Mouse (Mus musculus) heart, postnatal 10 days (tissue): ENCODE results near the gene Grin2b. TPM values are rescaled to one million over a fixed set of nuclear protein-coding genes. Genes with fewer than 3 reads are reported as not detected.

Experiments used
- DNase-seq, 2 experiments: peaks; one replicate each; pipeline ENCODE4 v3.0.0; 2021
- intact Hi-C: fragments of 180-260 bp; cut with DNase I; formaldehyde crosslinking; loops from one replicate; pipeline ENCODE4 v1.15.1; 2025
- total RNA-seq, 2 experiments: library from RNA; stranded (reverse); gene quantifications; 2 replicates each; pipeline ENCODE4 v1.2.3; 2021

The Grin2b gene
- total RNA-seq, 2 experiments from 2014 or later = under 0.01 TPM; not detected in 1

DNA sequence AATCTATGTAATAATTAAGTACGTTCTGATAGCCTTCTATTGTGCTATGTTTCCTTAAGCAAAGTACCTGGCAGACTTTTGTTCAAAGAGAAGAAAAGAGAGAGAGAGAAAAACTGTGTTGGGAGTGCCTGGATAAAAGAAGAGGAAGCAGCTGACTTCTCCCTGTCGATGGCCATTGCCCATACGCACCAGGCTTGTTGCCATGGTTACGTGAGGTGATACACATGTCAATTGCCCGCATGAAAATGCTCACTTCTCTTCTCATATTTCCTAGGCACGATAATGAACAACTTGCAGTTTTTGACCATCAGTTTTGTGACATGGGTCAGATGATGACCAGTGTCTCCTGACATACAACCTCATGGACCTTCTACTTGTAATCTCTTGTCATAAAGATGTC is 262.2 kb downstream of the Grin2b start:
- DNase-seq = no peak

DNA sequence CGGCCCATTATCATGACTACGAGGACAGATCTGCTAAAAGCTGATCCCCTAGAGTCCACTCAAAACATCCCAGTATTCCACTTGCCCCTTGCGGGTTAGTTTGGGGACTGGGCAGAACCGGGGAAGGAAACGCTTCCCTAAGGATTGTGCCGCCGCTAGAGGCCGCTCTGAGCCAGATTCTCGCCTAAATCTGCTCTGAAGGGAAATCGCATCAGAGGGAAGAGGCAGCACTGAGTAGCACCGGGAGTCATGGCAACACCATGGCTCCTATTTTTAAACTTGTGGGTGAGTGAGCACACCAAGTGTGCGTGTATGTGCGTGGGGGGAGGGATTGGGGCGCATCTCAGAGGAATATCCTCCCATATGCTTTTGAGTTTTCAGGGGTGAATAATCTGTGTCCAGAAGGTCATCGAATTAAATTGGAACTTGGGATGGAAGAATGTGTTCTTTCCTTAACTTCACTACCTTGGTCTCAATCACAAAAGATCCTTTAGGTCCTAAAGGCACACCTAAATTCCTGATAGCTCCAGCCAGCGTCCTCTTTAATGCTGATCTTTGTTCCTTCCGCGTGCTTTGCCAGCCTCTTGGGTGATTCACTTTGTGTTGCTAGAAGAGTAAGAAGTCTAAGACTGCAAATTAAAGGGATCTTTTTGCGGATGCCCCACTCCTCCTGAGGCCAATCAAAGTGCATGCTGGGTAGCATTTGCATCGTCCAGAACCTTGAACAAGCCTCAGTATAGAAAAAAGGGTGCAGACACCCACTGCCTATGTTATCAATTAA is 265.6 kb downstream of the Grin2b start:
- intact Hi-C loops = loop anchor here (1.0 to 5.0 kb wide), 3 partner anchors 225 to 835 kb away; no protein-coding TSS in a partner anchor
- peak; percentile 72 to 87 for DNase-seq

More for the DNA sequence above, 262.2 kb downstream of the Grin2b start:
- intact Hi-C loops = no loop called here

DNA sequence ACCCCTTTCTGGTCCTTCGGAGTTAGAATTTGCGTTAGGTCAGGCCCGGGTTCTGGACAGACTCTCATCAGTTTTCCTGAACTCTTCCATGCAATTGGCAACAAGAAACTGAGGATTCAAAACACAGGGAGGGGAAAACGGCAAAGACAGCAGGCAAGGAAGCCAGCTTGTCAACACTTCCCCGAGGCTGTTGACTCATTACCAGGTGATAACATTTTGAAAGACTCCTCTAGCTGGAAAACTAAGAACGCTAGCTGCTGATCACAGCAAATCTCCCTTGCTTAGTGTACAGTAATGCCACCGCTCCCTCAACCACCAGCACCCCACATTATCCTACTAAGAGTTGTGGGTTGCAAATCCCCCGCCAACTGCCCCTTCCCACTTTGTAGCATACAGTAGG is 266.2 kb downstream of the Grin2b start:
- DNase-seq = no peak

DNA sequence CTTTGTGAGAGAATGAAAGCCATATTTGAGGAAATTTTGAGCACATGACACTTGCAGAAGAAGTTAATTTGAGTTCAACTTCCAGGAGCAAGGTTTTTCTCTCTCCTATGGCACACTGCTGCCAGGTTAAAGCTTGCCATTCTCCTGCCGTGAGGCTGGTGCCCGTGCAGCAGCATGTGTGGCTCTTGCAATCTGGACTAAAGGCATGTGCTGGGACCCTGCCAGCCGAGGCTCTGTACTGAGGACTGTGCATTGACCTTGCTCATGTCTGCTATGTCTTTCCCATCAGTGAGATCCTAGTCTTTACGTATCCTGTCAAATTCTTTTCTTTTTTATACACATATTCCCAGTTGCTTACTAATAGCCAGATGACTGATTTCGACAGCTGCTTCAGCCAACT is 268.9 kb downstream of the Grin2b start:
- intact Hi-C loops = no loop called here
- peak in 1 of 2 experiments; percentile 11 for DNase-seq

More for the DNA sequence above, 266.2 kb downstream of the Grin2b start:
- intact Hi-C loops = loop anchor here (1.0 to 5.0 kb wide), 3 partner anchors 225 to 835 kb away; no protein-coding TSS in a partner anchor

DNA sequence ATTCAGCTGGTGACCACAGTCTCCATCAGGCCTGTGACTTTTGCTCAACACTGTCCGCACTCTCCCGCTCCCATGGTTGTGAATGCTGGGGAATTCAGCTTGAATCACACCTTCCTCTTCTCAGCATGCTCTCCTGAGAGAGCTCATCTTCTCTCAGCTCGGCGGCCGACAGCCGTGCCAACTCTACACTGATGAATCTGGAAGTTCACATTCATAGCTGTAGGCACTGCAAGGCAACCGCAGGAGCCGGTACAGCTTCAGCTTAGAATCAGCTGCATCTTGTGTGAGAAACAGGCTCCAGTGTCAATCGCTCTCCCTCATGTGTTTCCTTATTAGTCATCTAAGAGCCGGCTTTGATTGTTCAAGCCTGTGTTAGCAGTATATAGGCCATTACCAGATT is 272.9 kb downstream of the Grin2b start:
- DNase-seq = no peak
- intact Hi-C loops = no loop called here

DNA sequence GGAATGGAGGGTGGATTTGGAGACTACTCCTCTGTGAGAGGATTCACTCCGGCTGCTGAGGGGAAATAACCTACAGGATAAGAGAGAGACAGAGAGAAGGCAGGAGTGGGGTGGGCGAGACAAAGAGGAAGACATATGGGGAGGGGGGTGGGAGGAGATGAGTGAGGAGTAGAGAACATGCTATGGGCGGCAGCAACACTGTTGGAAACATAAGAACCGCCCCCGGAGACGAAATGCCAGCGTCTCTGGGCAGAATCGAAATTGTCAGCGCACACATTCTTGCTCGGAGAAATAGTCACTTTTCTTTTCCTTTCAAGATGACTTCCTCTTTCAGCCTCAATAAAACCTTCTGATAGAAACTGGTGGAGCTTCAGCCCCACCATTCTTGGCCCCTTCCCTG is 274.1 kb downstream of the Grin2b start:
- DNase-seq = no peak
- intact Hi-C loops = no loop called here

DNA sequence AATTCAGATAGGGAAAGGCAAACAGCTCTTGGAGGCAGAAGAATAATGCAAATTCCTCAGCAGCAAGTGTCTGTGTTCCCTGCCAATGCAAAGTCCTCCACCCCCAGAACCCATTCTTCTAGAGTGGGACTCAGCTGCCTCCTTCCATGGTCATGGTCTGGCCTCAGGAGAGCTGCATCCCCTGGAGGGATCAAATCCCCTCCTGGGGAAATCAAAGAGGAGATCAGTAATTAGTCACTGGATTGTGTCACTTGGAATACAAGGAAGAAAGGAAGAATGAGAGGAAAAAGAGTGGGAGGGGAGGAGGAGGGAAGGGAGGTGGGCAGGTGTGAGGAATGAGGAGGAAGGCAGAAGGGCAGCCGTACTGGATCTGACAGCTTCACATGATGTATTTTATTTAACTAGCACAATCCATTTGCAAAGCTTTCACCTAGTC is 278.5 kb downstream of the Grin2b start:
- intact Hi-C loops = no loop called here
- no peak for DNase-seq

DNA sequence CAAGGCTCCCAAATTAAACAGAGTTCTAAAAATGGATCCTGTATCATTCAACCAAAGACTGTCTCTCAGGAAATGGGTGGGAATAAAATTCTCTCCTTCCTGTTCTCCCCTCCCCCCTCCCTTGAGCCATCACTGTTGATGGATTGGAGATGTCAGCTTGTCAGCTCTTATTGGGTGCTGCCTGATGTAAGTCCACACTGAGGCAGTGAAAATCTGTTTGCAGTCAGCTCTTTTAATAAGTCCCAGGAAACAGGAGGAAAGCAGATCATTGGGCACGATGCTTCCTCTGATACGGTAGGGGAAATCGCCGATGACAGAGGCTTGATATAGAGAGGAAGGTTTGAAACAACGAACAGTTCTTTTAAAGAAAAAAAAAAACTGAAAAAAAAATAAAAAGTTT is 290.7 kb downstream of the Grin2b start:
- intact Hi-C loops = no loop called here
- DNase-seq = no peak

DNA sequence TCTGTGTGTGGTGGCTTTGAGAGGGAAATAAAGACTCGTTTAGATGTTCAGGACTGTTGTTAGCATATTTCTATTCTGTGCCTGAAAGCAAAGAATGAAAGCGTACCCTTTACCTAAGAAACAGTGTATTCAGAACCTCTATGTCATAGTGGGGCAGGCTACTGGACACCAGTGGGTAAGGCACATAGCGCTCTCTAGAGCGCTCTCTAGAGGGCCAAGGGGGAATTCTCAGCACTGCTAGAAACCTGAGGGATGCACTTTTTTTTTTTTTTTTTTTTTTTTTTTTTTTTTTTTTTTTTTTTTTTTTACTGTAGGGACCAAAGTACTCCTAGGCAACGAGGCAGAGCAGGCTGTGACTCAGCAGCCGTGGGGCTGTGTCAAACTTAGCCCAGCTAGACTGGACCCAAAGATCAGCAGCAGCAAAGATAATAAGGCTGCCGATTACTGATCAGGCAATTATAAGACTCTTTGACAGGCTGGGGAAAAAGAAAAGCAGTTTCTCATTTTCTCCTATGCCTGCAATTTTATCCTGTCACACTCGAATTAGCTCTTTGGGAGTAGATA is 297.1 kb downstream of the Grin2b start:
- no peak for DNase-seq
- intact Hi-C loops = no loop called here

DNA sequence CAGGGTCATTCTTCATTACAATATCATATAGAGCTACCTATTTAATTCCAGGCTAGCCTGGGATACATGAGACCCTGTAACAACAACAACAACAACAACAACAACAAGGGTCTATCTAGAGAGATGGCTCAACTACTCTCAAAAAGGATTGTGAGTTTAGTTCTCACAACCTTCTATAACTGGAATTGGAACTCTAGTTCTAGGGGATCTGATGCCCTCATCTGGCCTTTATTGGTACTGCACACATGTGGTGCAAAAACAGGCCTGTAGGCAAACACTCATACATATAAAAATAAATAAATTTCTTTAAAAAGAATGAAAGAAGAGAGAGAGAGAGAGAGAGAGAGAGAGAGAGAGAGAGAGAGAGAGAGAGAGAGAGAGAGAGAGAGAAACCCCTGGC is 298.7 kb downstream of the Grin2b start:
- intact Hi-C loops = no loop called here
- DNase-seq = no peak

DNA sequence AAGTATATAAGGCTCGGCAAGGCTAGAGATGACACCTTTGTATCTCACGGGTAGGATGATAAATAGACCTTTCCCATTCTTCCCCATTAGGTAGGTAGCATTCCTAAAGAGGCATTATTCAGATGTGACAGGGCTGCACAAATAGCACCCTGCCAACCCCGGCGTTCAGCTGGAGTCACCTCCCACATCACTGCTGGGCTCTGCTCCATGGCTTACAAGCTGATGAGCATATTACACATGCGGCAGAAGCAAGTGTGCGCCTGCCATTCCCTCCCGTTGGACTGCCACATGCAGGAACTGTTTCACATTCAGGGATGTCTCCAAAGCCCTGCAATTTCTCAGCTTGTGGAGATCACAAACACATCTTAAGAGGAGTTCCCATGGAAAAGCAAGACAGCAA is 307.5 kb downstream of the Grin2b start:
- intact Hi-C loops = no loop called here

DNA sequence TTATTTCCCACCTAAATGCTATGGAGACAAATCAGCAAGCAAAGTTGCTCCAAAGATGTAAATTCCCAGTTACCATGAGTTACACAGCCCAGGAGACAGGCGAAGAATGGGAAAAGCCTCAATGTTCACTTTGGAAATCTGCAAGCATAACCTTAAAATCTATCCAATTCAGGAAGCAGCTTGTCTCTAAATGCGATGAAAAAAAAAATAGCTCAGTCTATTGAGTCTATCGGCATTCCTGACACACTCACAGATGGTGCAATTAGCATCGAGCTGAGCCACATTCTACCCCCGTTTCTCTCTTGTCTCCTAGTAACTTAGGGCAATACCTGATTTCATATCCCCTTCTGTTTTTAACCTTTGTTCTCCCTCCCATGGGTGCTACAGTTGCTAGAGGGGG is 309.3 kb downstream of the Grin2b start:
- intact Hi-C loops = no loop called here
- DNase-seq = no peak

More for the DNA sequence above, 307.5 kb downstream of the Grin2b start:
- DNase-seq = no peak

DNA sequence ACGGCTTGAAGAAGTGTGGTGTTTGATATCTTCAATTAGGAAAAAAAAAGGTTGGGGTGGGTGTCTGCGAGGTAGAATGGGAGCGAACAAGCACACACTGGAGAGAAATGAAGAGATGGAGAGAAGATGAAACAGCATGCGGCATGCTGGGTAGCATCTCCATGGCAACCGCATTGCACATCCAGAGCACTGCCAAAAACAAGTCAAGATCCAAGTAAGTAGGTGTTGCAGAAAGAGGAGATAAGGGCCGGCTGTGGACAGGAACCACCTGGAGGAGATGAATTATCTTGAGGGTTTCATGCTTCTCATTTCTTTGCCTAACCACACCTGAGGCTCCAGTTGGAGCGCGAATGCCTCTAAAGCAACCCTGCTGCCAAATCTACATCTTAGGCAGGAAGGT is 313.8 kb downstream of the Grin2b start:
- DNase-seq = no peak
- intact Hi-C loops = no loop called here

DNA sequence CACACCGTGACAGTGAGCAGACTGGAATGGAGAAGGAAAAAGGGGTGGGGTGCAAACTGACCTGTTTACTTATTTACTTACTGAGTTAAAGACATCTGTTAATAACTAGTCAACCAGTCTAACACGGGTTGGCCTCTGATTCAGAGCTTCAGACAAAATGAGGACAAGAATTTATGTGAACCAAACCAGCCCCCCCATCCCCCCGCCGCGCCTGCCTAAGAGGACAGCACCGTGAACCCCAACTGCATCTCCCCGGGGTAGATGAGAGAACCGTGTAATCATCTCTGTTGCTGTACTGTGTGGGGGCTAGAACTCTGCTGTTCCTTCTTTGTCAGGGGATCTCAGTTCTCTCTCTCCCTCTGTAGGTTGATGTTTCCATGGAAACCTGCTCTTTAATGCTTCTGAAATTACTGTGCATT is 319.1 kb downstream of the Grin2b start:
- no peak for DNase-seq
- intact Hi-C loops = no loop called here

DNA sequence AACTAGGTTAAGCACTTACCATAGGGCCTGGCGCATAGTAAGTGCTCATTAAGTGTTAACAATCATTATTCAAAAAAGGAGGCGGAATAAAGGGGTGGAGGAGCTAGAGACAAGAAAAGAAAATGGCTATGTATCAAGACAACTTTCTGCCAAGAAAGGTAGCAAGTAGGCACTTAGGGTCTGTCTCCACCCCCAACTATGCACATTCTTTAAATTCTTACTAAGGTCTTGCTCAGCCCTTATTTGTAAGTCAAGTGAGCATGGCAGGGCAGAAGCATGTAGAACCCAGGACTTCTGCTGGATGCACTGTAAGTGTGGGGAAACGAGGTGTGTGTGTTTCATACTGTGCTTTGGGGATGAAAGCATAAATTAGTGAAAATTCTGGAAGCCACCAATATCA is 329.6 kb downstream of the Grin2b start:
- no peak for DNase-seq
- intact Hi-C loops = no loop called here

DNA sequence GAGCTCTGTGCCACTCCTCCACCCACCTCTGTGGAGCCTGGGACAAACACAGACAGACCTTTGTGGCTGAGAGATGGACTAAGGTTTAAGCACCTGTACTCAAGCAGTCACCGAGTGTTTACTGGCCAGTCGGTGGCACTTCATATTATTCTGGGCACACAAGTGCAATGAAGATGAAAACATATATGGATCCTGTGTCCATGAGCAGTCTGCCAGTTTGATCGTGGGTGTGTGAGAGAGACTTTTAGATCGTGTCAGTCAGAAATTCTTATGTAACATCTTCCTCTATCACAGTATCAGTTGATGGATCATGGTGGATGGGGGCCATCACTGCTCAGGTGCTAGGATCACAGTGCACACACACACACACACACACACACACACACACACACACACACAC is 337.0 kb downstream of the Grin2b start:
- intact Hi-C loops = no loop called here
- no peak for DNase-seq

DNA sequence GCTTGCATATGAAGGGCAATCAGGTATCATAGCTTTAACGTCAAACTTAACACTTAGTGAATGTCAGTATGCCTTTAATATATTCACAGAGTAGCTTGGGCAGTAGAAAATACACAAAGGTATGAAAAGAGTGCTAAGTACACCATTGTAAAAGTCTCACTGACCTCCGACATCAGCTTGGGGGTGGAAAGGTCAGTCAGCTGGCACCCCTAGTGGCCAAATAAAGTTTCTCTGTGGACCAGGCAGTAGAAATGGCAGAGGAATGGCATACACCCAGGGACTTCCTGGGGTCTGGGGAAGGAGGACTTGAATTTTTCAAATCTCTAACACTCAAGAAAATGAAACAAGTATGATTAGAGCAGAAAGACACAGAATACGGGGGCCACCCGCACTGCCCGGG is 339.8 kb downstream of the Grin2b start:
- intact Hi-C loops = no loop called here
- no peak for DNase-seq

DNA sequence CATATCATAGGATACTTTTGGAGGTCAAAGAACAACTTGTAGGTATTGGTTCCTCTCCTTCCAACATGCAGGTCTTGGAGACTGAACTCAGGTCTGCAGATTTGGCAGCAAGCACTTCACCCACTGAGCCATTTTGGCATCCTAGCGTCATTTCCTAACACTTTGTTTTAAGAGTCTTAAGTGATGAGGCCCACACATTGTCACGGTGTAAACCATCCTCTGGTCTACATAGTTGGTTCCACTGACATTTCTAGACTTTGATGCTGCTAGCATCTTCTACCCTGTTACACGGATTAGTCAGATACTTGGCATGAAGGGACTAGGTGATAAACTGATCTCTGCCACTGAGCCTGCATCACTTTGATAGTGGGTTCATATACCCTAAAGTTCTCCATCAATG is 341.3 kb downstream of the Grin2b start:
- no peak for DNase-seq
- intact Hi-C loops = no loop called here

DNA sequence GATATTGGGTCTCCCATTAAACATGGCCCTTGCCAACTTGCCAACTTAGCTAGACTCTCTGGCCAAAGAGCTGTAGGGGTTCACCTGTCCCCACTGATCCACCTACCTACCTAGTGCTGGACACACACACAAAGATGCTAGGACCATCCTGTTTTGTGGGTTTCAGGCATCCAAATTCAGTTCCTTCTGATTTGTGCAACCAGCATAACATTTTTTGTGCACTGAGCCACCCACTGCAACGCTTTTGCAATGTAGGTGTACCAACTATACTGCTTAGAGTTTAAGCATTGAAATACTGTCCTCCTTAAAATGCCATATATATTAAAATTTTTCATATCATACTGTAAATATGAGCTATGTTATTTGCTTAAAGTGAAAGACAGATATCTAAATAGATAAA is 342.3 kb downstream of the Grin2b start:
- no peak for DNase-seq
- intact Hi-C loops = no loop called here

DNA sequence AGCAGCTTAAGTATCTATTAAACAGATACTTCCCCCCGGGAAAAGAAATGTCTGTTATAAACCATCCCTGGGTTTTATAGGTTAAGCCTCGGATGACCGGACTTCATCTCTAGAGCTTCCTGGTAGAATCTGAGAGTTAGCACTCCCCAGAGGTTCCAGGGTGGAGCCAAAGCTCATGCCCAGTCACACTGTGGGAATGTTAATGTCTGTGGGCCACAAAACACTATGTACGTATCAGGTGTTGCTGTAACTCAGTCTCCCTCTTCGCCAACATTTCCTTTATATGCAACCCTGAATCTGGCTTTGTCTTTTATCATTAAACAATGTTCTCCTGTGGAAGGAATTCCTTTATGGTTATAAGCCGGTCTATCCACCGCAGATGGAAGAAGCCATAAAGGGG is 343.9 kb downstream of the Grin2b start:
- intact Hi-C loops = loop anchor here (5.0 to 10.0 kb wide), 3 partner anchors 302 to 585 kb away; no protein-coding TSS in a partner anchor

DNA sequence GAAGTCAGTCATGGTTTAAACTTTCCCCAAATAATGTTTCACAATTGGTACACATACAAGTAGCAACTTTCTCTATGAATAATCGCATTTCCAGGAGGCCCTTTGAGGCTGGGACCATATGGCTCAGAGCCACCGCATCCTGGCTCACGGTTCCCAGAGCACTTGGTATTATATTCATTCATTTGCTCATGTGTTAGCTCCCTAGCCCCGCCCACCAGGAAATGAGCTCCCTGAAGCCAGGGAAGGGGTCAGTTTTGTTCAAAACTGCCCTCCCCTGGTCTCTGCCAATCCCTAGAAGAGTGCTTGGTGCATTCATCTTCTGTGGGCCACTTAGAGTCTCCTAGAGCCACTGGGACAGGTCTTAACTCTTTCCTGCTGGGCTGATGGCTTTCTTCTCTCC is 344.3 kb downstream of the Grin2b start:
- intact Hi-C loops = loop anchor here (1.0 to 10.0 kb wide), 4 partner anchors 302 to 584 kb away; no protein-coding TSS in a partner anchor
- peak in 1 of 2 experiments; percentile 4 for DNase-seq

More for the DNA sequence above, 343.9 kb downstream of the Grin2b start:
- no peak for DNase-seq

DNA sequence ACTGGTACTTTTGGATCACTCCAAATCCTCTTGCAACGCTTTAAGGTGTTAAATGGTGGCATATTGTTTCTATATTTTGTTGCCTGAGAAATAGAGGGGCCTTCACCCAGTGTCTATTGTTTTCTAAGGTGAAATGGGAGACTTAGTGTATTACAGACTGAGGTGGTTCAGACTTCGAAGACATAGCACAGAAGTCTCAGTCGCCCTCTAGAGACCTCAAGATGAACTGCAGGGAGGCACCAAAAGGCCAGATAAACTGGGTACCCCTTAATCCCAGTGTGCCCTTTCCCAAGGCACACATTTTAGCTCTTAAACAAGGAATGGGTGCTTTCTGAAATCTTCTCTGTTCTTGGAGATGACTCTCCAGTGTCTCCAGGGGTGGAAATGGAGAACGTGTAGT is 345.4 kb downstream of the Grin2b start:
- peak; percentile 64 to 72 for DNase-seq
- intact Hi-C loops = loop anchor here (1.0 to 10.0 kb wide), 4 partner anchors 301 to 583 kb away; no protein-coding TSS in a partner anchor
